Mouse (Mus musculus) embryonic fibroblast, embryonic 13.5 days (primary cell): ENCODE measurements around the gene Zscan12.

Experiments used
- CTCF ChIP-seq: IDR thresholded peaks from 2 replicates; pipeline ENCODE4 v1.5.1; 2011; ENCODE audit warnings: mild to moderate bottlenecking, control low read depth, low read length, moderate library complexity, borderline replicate concordance; ENCODE audit not compliant: insufficient read depth
- POLR2A ChIP-seq: IDR thresholded peaks from 2 replicates; pipeline ENCODE4 v1.6.1; 2011; ENCODE audit warnings: low read depth, mild to moderate bottlenecking, control low read depth, low read length, moderate library complexity

DNA sequence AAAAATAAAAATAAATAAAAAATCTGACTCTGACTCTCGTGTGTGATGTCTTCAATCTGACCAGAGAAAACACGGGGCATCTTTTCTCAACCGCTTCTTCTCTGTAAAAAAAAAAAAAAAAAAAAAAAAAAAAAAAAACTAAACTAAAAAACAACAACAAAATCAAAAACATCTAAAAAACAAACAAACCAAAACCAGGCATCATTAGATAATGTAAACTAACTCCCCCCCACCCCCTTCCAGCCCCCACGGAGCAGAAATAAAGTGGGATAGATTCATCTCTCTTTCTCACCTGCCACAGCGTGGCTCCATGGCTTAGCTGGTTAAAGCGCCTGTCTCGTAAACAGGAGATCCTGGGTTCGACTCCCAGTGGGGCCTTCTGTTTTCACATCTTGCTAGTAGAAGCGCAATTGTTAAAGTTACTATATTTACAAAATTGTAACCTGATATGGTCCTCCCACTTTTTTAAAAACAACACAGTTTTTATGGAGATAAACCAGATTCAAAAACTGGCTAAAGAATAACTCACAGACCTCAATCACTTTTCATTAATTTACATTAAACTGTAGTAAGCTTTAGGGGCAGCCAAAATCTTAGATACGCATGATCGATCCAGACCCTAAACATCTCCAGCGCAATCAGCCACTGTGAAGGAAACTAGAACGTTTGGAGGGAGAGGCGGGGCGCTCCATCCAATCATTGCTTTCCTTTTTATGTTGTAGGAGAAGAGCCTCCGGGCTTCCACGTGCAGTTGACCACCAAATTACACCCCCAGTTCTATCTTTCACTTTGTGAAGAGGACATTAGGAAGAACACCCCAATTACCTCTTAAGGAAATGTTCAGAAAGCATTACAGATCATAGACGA lies 39.9 kb upstream of the Zscan12 start:
- TF ChIP-seq CTCF (no peak), POLR2A (no peak)
